Mouse (Mus musculus) kidney, postnatal 25 days (tissue): ENCODE measurements at regions not wholly inside any gene's neighbourhood (a gene's known extent, or its start where the extent isn't known, plus 50 kb on each side); places are given as distances from the start of the nearest gene placed in this dataset.

Experiments used
- DNase-seq, 2 experiments: peaks; one replicate each; pipeline ENCODE4 v3.0.0; 2021; ENCODE audit warnings: mixed read lengths in 2 of 2

DNA sequence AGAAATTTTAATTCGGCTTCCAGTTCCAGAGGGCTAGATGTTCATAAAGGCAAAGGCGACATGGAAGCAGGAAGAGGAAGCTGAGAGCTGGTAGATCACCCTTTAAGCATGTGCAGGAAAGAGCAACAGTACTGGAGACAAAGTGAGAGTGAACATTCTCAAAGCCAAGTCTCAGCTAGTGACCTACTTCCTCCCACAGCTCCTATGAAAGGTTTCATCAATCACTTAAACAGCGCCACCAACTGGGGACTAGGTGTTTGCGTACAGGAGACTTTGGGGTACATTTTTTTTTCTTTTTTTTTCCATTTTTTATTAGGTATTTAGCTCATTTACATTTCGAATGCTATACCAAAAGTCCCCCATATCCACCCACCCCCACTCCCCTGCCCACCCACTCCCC, 61.7 kb upstream of the Gucy1a1 start:
- DNase-seq, result no peak
